Mouse (Mus musculus) bone marrow macrophage, adult 2 months (primary cell): ENCODE measurements around the gene H2-Q6.

Experiments used
- CTCF ChIP-seq: IDR thresholded peaks from 2 replicates; pipeline ENCODE4 v1.5.1; 2012; ENCODE audit warnings: low read depth, mild to moderate bottlenecking, low read length, moderate library complexity
- POLR2A ChIP-seq: IDR thresholded peaks from 2 replicates; pipeline ENCODE4 v1.6.1; 2012; ENCODE audit warnings: mild to moderate bottlenecking, low read depth, low read length, borderline replicate concordance

- TF ChIP-seq CTCF (no peak), POLR2A (no peak)
These were observed 45.4 kb downstream of the H2-Q6 start, which contains the start of gene H2-Q10 for GRCm38 (mm10) chr17:35469842-35470751.
